Mouse (Mus musculus): ENCODE measurements around the gene Ero1l.

The Ero1l gene

GRCm38 (mm10) chr14:45305852-45306251 is 12.7 kb downstream of the Ero1l start:
- no peak for DNase-seq (ENCODE audit: low read depth, low spot score)

GRCm38 (mm10) chr14:45304389-45304788 is 14.2 kb downstream of the Ero1l start:
- no peak for DNase-seq (ENCODE audit: low read depth, low spot score)

DNA sequence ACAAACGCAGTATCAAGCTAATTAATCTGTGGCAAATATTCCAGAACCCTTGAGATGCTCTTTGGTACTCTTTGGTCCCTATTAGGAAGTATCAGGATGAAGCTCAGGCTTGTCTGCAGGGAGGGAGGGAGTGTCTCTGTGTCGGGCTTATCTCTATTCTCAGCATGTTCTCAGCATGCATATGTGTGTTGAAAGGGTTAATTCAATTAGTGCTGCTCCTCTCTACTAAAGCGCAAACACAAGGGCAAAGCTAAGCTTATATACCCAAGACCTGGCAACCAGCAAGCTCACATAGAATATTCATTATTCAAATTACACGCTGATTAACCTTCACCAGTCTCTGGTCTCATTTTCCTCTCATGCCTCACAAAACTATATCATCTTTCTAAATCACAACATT is 14.6 kb downstream of the Ero1l start:
- DNase-seq (ENCODE audit: low read depth, low spot score), result no peak

DNA sequence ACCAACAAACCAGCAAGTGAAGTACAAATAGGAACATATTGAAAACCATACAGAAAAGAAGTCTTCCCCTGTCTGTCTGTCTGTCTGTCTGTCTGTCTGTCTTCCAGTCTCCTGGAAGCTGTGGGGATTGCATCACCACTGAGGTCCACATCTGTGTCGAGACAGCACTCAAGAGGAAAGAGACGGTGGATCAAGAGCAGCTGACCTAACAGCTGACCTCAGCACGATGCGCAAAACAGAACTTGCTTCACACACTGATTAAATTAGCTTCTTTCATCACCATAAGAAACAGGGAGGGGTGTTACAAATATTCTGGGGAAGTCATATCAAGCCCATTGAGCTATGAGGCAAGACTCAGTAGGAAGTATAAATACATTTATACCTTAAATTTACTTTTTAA is 27.0 kb downstream of the Ero1l start:
- no peak for DNase-seq (ENCODE audit: low read depth, low spot score)

DNA sequence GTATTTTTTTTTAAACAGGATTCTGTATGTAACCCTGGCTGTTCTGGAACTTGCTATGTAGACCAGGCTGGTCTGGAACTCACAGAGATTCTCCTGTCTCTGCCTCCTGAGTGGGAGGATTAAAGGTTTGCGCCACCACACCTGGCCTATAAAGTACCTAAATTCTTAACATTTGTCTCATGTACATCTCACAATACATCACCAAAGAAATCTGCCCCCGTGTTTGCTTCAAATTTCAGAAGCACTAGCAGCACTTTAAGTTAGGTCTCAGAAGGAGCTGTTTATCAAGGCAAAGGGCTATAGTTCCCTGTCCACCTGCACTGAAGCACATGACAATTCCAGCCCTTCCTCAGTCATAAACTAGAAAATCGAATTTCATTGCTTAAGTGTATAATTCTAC is 36.5 kb downstream of the Ero1l start:
- DNase-seq (ENCODE audit: low read depth, low spot score), result no peak

DNA sequence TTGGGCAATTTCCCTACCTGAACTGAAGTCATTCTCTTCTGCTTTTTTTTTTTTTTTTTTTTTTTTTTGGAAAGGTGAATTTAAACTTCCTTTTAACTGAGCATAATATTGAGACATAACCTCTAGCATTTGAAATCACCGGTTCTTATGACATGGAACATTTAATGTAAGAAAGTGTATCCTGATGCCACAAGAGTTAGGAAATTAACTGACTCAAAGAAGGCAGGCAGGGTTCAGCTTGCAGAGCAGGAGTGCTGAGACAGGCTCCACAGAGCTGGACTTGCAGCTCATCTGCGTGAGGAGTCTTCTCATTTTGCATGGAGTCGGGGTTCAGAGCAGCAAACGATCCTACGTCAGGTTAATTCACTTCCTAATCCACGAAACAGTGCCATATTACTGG is 42.8 kb downstream of the Ero1l start:
- DNase-seq (ENCODE audit: low read depth, low spot score), result no peak

DNA sequence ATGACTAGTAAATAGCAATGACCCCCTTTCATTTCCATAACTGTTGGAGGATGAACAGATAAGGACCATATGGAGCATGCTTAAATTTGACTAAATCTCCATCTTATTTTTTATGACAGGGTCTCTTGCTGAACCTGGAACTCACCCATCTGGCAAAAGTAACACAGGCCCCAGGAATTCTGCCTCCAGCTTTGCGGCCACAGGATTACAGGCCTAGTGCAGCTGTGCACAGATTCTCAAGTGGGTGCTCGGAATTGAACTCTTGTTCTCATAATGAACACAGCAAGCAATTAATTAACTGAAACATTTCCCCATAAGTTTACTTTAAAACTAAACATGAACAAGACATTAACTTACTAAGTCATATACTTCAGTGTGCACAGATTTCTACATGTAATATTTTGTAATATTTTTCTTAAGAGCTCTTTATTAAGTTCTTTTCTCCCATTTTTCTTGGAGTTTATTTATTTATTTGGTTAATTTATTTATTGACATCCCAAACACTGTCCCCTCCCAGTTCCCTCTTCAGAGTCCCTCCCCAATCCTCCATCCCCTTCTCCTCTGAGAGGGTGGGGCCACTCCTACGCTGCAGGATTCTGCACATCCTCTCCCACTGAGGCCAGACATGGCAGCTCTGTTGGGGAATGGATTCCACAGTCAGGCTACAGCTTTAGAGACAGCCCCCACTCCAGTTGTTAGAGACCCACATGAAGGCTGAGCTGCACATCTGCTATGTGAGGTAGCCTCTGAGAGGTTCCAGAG is 54.6 kb downstream of the Ero1l start:
- DNase-seq (ENCODE audit: low read depth, low spot score), result no peak

GRCm38 (mm10) chr14:45251548-45252076 is 67.0 kb downstream of the Ero1l start:
- DNase-seq (ENCODE audit: low read depth, low spot score), result no peak

DNA sequence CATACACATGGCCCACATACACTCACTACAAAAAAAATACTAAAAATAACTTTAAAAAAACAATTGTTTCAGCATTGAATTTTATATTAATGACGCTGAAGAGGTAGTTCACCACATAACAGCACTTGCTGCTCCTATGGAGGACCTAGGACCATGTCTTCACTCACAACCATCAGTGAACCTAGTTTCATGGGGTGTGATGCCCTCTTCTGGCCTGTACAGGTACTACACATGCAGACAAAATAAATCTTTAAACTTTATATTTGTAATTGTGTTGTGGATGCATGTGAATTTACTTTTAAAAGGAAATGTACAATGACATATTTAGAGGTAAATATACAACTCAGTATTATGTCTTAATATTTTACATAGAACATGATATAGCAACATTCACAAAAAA is 77.0 kb downstream of the Ero1l start:
- no peak for DNase-seq (ENCODE audit: low read depth, low spot score)

GRCm38 (mm10) chr14:45239042-45239441 is 79.5 kb downstream of the Ero1l start:
- no peak for DNase-seq (ENCODE audit: low read depth, low spot score)
